Mouse (Mus musculus) Patski (cell line): ENCODE results near the gene Ccl11. TPM values are rescaled to one million over a fixed set of nuclear protein-coding genes. Genes with fewer than 3 reads are reported as not detected.

ENCODE experiments used
- ATAC-seq: fragments of 100-300 bp; one replicate; pipeline ENCODE4 v1.8.0; 2021
- CTCF ChIA-PET: fragments of 350-600 bp; sonication (Branson Sonifier 250); formaldehyde crosslinking; loops from one replicate; lab custom pipeline; 2022; ENCODE audit warnings: inconsistent platforms; lab: Charles Lee
- POLR2A ChIA-PET: fragments of 350-600 bp; sonication (Branson Sonifier 250); formaldehyde crosslinking; loops from one replicate; lab custom pipeline; 2022; ENCODE audit warnings: antibody characterized with exemption, inconsistent platforms; lab: Charles Lee
- DNase-seq: peaks from one replicate; pipeline ENCODE4 v3.0.0-alpha.2; 2011; ENCODE audit warnings: low read depth, low spot score
- H3K27me3 ChIP-seq: fragments of 371-371 bp; one replicate; pipeline ENCODE4 v1.5.1; 2021
- CTCF ChIP-seq: fragments of 100-300 bp; IDR thresholded peaks from one replicate; pipeline ENCODE4 v1.5.1; 2021
- in situ Hi-C: fragments of 300-500 bp; cut with MboI; formaldehyde crosslinking; loops from 3 replicates; pipeline ENCODE4 v1.11.1; 2018; ENCODE audit warnings: low pct_unique_long_range_greater_than_20kb, mixed read lengths
- polyA plus RNA-seq: library from polyadenylated mRNA; unstranded; gene quantifications from one replicate; pipeline ENCODE4 v1.2.3, GENCODE M21; 2021

Gene Ccl11
- polyA plus RNA-seq, 1 experiment from 2014 or later: not detected

- ATAC-seq: no peak
- POLR2A ChIA-PET: no interaction called here
- H3K27me3 ChIP-seq: no peaks in the 10 kb centered on the region
- no peak for TF ChIP-seq CTCF
- DNase-seq: no peak
- in situ Hi-C loops: no loop called here
- CTCF ChIA-PET: no interaction called here
These were observed 33.9 kb upstream of the Ccl11 start for GRCm38 (mm10) chr11:82023769-82024168.

- in situ Hi-C loops: loop anchor here (25.0 kb wide), 1 partner anchor 832 kb away; the partner anchor contains the start of gene Rffl
- DNase-seq: no peak
- CTCF ChIA-PET: interaction anchor here (0.7 to 3.3 kb wide), 9 partner anchors 9 to 145 kb away, joined by 3 to 12 read pairs (median 3); partner anchors contain the start of gene Gm17268
These were observed 27.5 kb upstream of the Ccl11 start for GRCm38 (mm10) chr11:82030171-82030570.

GRCm38 (mm10) chr11:82032136-82032535 lies 25.5 kb upstream of the Ccl11 start:
- ATAC-seq (no peak), DNase-seq (no peak)
- H3K27me3 ChIP-seq: no peaks in the 10 kb centered on the region
- ChIA-PET CTCF (interaction anchor here (1.5 to 7.1 kb wide), 4 partner anchors 13 to 36 kb away, joined by 3 to 43 read pairs (median 9); no protein-coding TSS in a partner anchor), POLR2A (interaction anchor here (1.0 kb wide), 1 partner anchor 36 kb away, joined by 3 read pairs; no protein-coding TSS in a partner anchor)
- in situ Hi-C loops: loop anchor here (25.0 kb wide), 1 partner anchor 830 kb away; the partner anchor contains the start of gene Rffl
- TF ChIP-seq CTCF: no peak

More at GRCm38 (mm10) chr11:82030171-82030570, 27.5 kb upstream of the Ccl11 start:
- no peak for TF ChIP-seq CTCF
- no peak for ATAC-seq
- no peaks in the 10 kb centered on the region for H3K27me3 ChIP-seq
- POLR2A ChIA-PET: no interaction called here

GRCm38 (mm10) chr11:82032678-82033344 lies 24.8 kb upstream of the Ccl11 start:
- in situ Hi-C loops: loop anchor here (25.0 kb wide), 1 partner anchor 829 kb away; the partner anchor contains the start of gene Rffl
- CTCF ChIA-PET: interaction anchor here (0.7 to 7.1 kb wide), 8 partner anchors 11 to 142 kb away, joined by 3 to 43 read pairs (median 8); partner anchors contain the start of gene Ccl7
- POLR2A ChIA-PET: no interaction called here
- DNase-seq (peak; percentile 92), ATAC-seq (peak; percentile 82)
- H3K27me3 ChIP-seq: no peaks in the 10 kb centered on the region
- no peak for TF ChIP-seq CTCF

GRCm38 (mm10) chr11:82034446-82034845 lies 23.2 kb upstream of the Ccl11 start:
- no peaks in the 10 kb centered on the region for H3K27me3 ChIP-seq
- in situ Hi-C loops: loop anchor here (25.0 kb wide), 1 partner anchor 828 kb away; the partner anchor contains the start of gene Rffl
- CTCF ChIA-PET: interaction anchor here (1.2 to 7.1 kb wide), 7 partner anchors 12 to 140 kb away, joined by 5 to 43 read pairs (median 7); partner anchors contain the start of gene Ccl7
- POLR2A ChIA-PET: interaction anchor here (0.9 to 2.0 kb wide), 4 partner anchors 15 to 140 kb away, joined by 3 to 7 read pairs (median 6); no protein-coding TSS in a partner anchor
- ATAC-seq (peak; percentile 35), DNase-seq (no peak)
- TF ChIP-seq CTCF: no peak

- POLR2A ChIA-PET: interaction anchor here (0.9 to 2.0 kb wide), 6 partner anchors 9 to 139 kb away, joined by 3 to 7 read pairs (median 5); no protein-coding TSS in a partner anchor
- TF ChIP-seq CTCF: no peak
- DNase-seq (no peak), ATAC-seq (peak; percentile 47)
- no peaks in the 10 kb centered on the region for H3K27me3 ChIP-seq
- in situ Hi-C loops: loop anchor here (25.0 kb wide), 1 partner anchor 827 kb away; the partner anchor contains the start of gene Rffl
- CTCF ChIA-PET: interaction anchor here (1.1 to 7.1 kb wide), 7 partner anchors 9 to 141 kb away, joined by 3 to 43 read pairs (median 5); no protein-coding TSS in a partner anchor
These were observed 22.3 kb upstream of the Ccl11 start, which contains the start of gene Ccl2 for GRCm38 (mm10) chr11:82035356-82035755. Ccl2 (plus strand) TSS chr11:82035571.

- DNase-seq (no peak), ATAC-seq (no peak)
- ChIA-PET POLR2A (interaction anchor here (1.2 to 2.2 kb wide), 4 partner anchors 9 to 31 kb away, joined by 4 to 7 read pairs (median 4); no protein-coding TSS in a partner anchor), CTCF (interaction anchor here (0.8 to 7.1 kb wide), 7 partner anchors 8 to 141 kb away, joined by 3 to 43 read pairs (median 5); no protein-coding TSS in a partner anchor)
- no peaks in the 10 kb centered on the region for H3K27me3 ChIP-seq
- in situ Hi-C loops: loop anchor here (25.0 kb wide), 1 partner anchor 826 kb away; the partner anchor contains the start of gene Rffl
- TF ChIP-seq CTCF: no peak
These were observed 21.8 kb upstream of the Ccl11 start for GRCm38 (mm10) chr11:82035857-82036256.

- CTCF ChIA-PET: interaction anchor here (1.9 to 7.1 kb wide), 5 partner anchors 8 to 139 kb away, joined by 8 to 43 read pairs (median 8); no protein-coding TSS in a partner anchor
- in situ Hi-C loops: loop anchor here (25.0 kb wide), 1 partner anchor 824 kb away; the partner anchor contains the start of gene Rffl
These were observed 19.1 kb upstream of the Ccl11 start, which contains the start of gene Gm17268 for GRCm38 (mm10) chr11:82038535-82038934. Gm17268 (minus strand) TSS chr11:82038562.

GRCm38 (mm10) chr11:82039132-82039660 lies 18.4 kb upstream of the Ccl11 start:
- H3K27me3 ChIP-seq: no peaks in the 10 kb centered on the region
- DNase-seq (no peak), ATAC-seq (no peak)
- no peak for TF ChIP-seq CTCF
- in situ Hi-C loops: loop anchor here (25.0 kb wide), 1 partner anchor 823 kb away; the partner anchor contains the start of gene Rffl
- CTCF ChIA-PET: interaction anchor here (1.9 to 7.1 kb wide), 5 partner anchors 9 to 139 kb away, joined by 8 to 43 read pairs (median 8); no protein-coding TSS in a partner anchor
- POLR2A ChIA-PET: no interaction called here

More at GRCm38 (mm10) chr11:82038535-82038934, 19.1 kb upstream of the Ccl11 start, which contains the start of gene Gm17268:
- no peak for DNase-seq
- no peak for ATAC-seq
- TF ChIP-seq CTCF: peak; percentile 55
- POLR2A ChIA-PET: no interaction called here
- H3K27me3 ChIP-seq: no peaks in the 10 kb centered on the region

- no peaks in the 10 kb centered on the region for H3K27me3 ChIP-seq
- ATAC-seq (no peak), DNase-seq (no peak)
- TF ChIP-seq CTCF: no peak
- in situ Hi-C loops: loop anchor here (25.0 kb wide), 1 partner anchor 821 kb away; the partner anchor contains the start of gene Rffl
- CTCF ChIA-PET: no interaction called here
- POLR2A ChIA-PET: no interaction called here
These were observed 15.9 kb upstream of the Ccl11 start for GRCm38 (mm10) chr11:82041671-82042080.
